Mouse (Mus musculus) hindbrain, embryonic 12.5 days (tissue): Measurements from ENCODE around the gene Rnaseh2a. TPM values are rescaled to one million over a fixed set of nuclear protein-coding genes. Genes with fewer than 3 reads are reported as not detected.

ENCODE experiments used
- ATAC-seq: fragments of 200-750 bp; cut with Nextera tagmentation; 2 replicates; pipeline ENCODE4 v1.8.0; 2017; ENCODE audit warnings: moderate TSS enrichment; ENCODE audit not compliant: low FRiP score
- H3K27ac ChIP-seq: fragments of 300-500 bp; sonication (generic); 2 replicates; pipeline ENCODE4 v1.5.1; 2016; ENCODE audit warnings: mild to moderate bottlenecking
- H3K27me3 ChIP-seq: fragments of 300-500 bp; sonication (generic); 2 replicates; pipeline ENCODE4 v1.6.1; 2016; ENCODE audit warnings: mild to moderate bottlenecking
- H3K36me3 ChIP-seq: fragments of 300-500 bp; sonication (generic); 2 replicates; pipeline ENCODE4 v1.6.1; 2016; ENCODE audit warnings: mild to moderate bottlenecking
- H3K4me1 ChIP-seq: fragments of 300-500 bp; sonication (generic); 2 replicates; pipeline ENCODE4 v1.6.1; 2016
- H3K4me2 ChIP-seq: fragments of 300-500 bp; sonication (generic); replicated peaks from 2 replicates; pipeline ENCODE4 v1.6.1; 2016; ENCODE audit warnings: mild to moderate bottlenecking
- H3K4me3 ChIP-seq: fragments of 300-500 bp; sonication (generic); 2 replicates; pipeline ENCODE4 v1.5.1; 2016; ENCODE audit warnings: mild to moderate bottlenecking
- H3K9ac ChIP-seq: fragments of 300-500 bp; sonication (generic); 2 replicates; pipeline ENCODE4 v1.6.1; 2016; ENCODE audit warnings: mild to moderate bottlenecking, moderate library complexity
- H3K9me3 ChIP-seq: fragments of 300-500 bp; sonication (generic); replicated peaks from 2 replicates; pipeline ENCODE4 v1.6.1; 2016; ENCODE audit warnings: mild to moderate bottlenecking
- WGBS: fragments of 180-500 bp; shearing (Covaris S2); methylation state at CpG from one replicate; pipeline ENCODE4 v1.1.7; 2016; 5-methylcytosine and 5-hydroxymethylcytosine counted together
- polyA plus RNA-seq: library from polyadenylated mRNA; unstranded; fragments of >200 nt; fragmentation: Nextera tagmentation; extraction: Ambion mirVana; gene quantifications from 2 replicates; pipeline ENCODE4 v1.2.1, GENCODE M21; 2016

Rnaseh2a gene
- polyA plus RNA-seq: 77.4 and 77.9 TPM in 2 replicates

DNA sequence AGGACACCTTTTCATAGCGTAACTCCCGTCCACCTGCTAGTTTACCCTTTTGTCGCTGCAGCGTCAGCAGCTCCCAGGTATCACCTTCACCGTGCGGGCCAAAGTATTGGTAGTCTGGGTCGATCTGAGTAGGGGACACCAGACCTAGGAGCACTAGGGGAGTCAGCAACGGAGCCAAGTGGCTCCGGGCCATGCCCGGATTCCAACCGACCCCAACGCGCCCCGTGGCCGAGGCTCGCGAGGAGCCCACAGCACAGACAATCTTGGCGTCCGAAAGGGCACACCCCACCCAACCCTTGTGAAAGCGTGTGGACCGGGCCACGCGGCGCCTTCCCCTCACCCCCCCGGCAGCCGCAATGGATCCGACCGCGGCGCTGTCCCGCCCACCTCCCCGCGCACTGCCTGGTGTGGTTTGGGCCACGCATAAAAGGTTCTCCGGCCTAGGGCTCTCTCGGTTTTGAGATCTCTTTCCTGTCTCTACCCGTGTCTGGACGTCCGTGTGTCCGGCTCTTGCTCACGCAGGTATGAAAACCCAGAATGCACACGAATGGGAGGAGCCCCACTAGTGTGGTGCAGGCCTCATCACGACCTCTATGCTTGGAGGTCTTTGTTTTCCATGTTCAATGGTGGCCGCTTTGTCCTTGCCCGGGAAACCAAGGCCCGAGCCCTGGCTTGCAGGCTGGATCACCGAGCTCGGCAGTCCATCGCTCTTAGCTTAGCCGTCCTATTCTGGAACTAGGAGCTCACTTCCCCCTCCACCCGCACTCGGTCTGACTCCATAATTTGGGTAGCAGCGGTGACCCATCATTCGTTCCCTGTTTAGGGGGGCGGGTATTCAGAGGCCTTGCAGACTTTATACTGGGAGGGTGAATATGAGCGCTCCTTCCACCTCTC lies at the start of gene Rnaseh2a, which contains the start of the genes Gm49661 and Prdx2:
TSS of gene Rnaseh2a (minus strand) at position 527 of the 894 bp plus-strand sequence.
TSS of gene Gm49661 (minus strand) at position 193 of the 894 bp plus-strand sequence.
TSS of gene Prdx2 (plus strand) at position 347 of the 894 bp plus-strand sequence.
- Histone ChIP-seq H3K4me1 (peaks cover 41% of the 10 kb centered on the region), H3K4me2 (peak within 1 kb of the TSS; percentile 91), H3K4me3 (peak within 1 kb of the TSS; percentile 78), H3K9ac (peak within 1 kb of the TSS; percentile 91), H3K9me3 (no peaks in the 10 kb centered on the region), H3K27me3 (no peaks in the 10 kb centered on the region), H3K27ac (peak within 1 kb of the TSS; percentile 80), H3K36me3 (peaks cover 35% of the 10 kb centered on the region)
- peak; percentile 73 for ATAC-seq
- WGBS: under 1% methylated on average over 56 of the region's 56 CpGs

GRCm38 (mm10) chr8:85017209-85017608 lies 47.6 kb upstream of the Rnaseh2a start:
- no peak overlapping the region for H3K9ac ChIP-seq
- peaks cover 49% of the 10 kb centered on the region for H3K36me3 ChIP-seq
- no peak overlapping the region for H3K4me2 ChIP-seq
- no peak overlapping the region for H3K4me3 ChIP-seq
- H3K27ac ChIP-seq: no peak overlapping the region
- no peaks in the 10 kb centered on the region for H3K4me1 ChIP-seq
- no peak for ATAC-seq
- WGBS: 55% methylated on average over 5 of the region's 5 CpGs
- no peaks in the 10 kb centered on the region for H3K9me3 ChIP-seq
- peaks cover 32% of the 10 kb centered on the region for H3K27me3 ChIP-seq

GRCm38 (mm10) chr8:85016724-85017123 lies 47.2 kb upstream of the Rnaseh2a start:
- Histone ChIP-seq H3K4me3 (no peak overlapping the region), H3K9ac (no peak overlapping the region), H3K36me3 (peaks cover 44% of the 10 kb centered on the region), H3K4me1 (no peaks in the 10 kb centered on the region), H3K9me3 (no peaks in the 10 kb centered on the region), H3K27me3 (peaks cover 37% of the 10 kb centered on the region), H3K4me2 (no peak overlapping the region), H3K27ac (no peak overlapping the region)
- 77% methylated on average over 10 of the region's 10 CpGs for WGBS
- no peak for ATAC-seq

DNA sequence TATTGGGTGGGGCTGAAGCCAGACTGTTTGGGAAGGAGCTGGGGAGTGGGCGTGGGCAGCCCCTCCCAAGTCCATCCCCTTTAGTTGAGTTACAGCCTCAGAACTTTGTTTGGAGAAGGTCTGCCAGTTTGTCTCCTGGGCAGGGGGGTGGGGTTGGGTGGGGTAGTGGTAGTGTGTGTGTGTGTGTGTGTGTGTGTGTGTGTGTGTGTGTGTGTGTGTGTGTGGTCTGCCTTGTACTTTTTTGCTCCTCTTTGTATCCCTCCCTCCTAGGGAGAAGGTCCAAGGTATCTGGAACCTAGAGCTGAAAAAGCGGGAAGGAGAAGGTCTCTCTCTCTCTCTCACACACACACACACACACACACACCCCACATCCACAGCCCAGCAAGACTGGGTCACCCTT lies 44.9 kb upstream of the Rnaseh2a start, which contains the start of gene Best2:
TSS of gene Best2 (minus strand) at position 101 of the 400 bp plus-strand sequence.
- Histone ChIP-seq H3K9me3 (no peaks in the 10 kb centered on the region), H3K4me2 (peak within 1 kb of the TSS; percentile 50), H3K36me3 (peaks cover 22% of the 10 kb centered on the region), H3K27ac (no peak within 1 kb of the TSS), H3K4me1 (no peaks in the 10 kb centered on the region), H3K9ac (peak within 1 kb of the TSS; percentile 20; the same call in 1 of the 2 replicates), H3K4me3 (peak within 1 kb of the TSS; percentile 19), H3K27me3 (peaks cover 53% of the 10 kb centered on the region)
- 42% methylated on average over 1 of the region's 2 CpGs for WGBS
- no peak for ATAC-seq

GRCm38 (mm10) chr8:85013230-85013840 lies 43.8 kb upstream of the Rnaseh2a start:
- Histone ChIP-seq H3K27me3 (peaks cover 64% of the 10 kb centered on the region), H3K9ac (peak overlapping the region; percentile 20; the same call in 1 of the 2 replicates), H3K9me3 (no peaks in the 10 kb centered on the region), H3K4me3 (peak overlapping the region; percentile 19), H3K4me2 (peak overlapping the region; percentile 50), H3K27ac (no peak overlapping the region), H3K36me3 (peaks cover 11% of the 10 kb centered on the region), H3K4me1 (no peaks in the 10 kb centered on the region)
- 5% methylated on average over 24 of the region's 26 CpGs for WGBS
- ATAC-seq: peak; percentile 52

DNA sequence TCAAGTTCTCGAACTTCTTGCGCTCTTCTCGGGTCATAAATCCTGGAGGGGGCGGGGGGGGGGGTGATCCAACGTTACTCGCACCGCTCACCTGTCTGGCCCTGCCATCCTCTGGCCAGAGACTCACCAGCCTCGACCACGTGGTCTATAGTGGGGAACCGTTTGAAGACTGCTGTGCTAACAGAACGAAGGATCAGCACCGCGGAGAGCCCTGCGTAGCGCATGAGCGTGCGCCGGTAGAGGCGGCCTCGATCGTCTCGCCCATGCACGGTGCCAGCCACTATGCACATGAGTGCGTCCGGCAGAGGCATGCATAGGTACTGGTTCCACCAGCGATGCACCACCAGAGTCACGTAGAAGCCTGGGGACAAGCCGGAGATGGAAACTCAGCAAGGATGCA lies 41.7 kb upstream of the Rnaseh2a start:
- Histone ChIP-seq H3K27me3 (peaks cover 80% of the 10 kb centered on the region), H3K4me2 (no peak overlapping the region), H3K9me3 (no peaks in the 10 kb centered on the region), H3K36me3 (no peaks in the 10 kb centered on the region), H3K4me1 (no peaks in the 10 kb centered on the region), H3K27ac (no peak overlapping the region), H3K9ac (peak overlapping the region; percentile 35; the same call in 1 of the 2 replicates), H3K4me3 (no peak overlapping the region)
- ATAC-seq: no peak
- 18% methylated on average over 28 of the region's 28 CpGs for WGBS

GRCm38 (mm10) chr8:85007686-85008085 lies 38.1 kb upstream of the Rnaseh2a start:
- Histone ChIP-seq H3K27ac (no peak overlapping the region), H3K4me1 (no peaks in the 10 kb centered on the region), H3K36me3 (no peaks in the 10 kb centered on the region; the same call in 1 of the 2 replicates), H3K27me3 (peaks cover 57% of the 10 kb centered on the region), H3K9me3 (no peaks in the 10 kb centered on the region), H3K9ac (no peak overlapping the region), H3K4me2 (no peak overlapping the region), H3K4me3 (no peak overlapping the region)
- no peak for ATAC-seq
- WGBS: 20% methylated on average over 25 of the region's 25 CpGs

DNA sequence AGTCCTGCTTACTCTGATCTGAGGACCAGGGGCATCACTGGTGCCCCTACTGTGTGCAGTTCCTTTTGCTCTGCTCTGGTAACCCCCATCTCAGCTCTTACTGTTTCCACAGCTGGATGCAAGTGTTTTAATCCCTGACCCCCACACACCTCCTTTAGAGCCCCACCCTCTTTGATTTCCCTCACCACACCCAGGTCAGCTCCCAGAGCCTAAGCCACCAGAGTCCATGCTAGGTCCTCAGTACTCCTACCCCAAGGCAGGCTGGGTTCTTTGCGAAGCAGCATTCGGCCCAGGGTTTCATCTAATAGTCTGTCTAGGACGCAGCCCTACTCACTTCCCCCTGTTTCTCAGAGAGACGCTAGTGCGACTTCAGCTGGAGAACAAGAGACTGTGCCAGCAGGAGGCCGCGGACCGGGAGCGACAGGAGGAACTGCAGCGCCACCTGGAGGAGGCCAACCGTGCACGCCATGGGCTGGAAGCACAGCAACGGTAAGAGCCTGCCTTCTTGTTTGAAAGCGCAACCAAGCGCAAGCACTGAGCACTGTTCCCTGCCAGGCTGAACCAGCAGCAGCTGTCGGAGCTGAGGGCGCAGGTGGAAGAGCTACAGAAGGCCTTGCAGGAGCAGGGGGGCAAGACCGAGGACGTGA lies 28.2 kb upstream of the Rnaseh2a start:
- 5% methylated on average over 19 of the region's 19 CpGs for WGBS
- ATAC-seq: peak; percentile 84
- peaks cover 4% of the 10 kb centered on the region; the same call in 1 of the 2 replicates for H3K36me3 ChIP-seq
- H3K4me2 ChIP-seq: peak overlapping the region; percentile 39
- H3K4me3 ChIP-seq: no peak overlapping the region
- H3K9me3 ChIP-seq: no peaks in the 10 kb centered on the region
- H3K27me3 ChIP-seq: peaks cover 26% of the 10 kb centered on the region
- H3K27ac ChIP-seq: no peak overlapping the region
- peaks cover 10% of the 10 kb centered on the region for H3K4me1 ChIP-seq
- H3K9ac ChIP-seq: peak overlapping the region; percentile 27

DNA sequence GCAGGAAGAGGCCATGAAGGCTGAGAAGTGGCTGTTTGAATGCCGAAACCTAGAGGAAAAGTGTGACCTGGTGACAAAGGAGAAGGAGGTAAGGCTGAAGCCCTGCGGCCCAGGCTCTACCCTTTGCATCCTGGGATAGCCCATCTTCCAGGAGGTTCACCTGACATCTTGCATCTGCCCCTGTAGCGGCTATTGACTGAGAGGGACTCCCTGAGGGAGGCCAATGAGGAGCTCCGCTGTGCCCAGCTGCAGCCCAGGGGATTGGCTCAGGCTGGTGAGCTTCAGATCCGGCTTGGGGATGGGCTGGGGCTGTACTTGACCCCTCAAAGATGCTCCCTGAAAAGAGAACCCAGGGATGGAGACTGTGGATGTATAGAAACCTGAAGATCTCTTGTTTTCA lies 27.4 kb upstream of the Rnaseh2a start:
- H3K36me3 ChIP-seq: 0 out of 2 replicates have a peak, but pooled peaks cover 4% of the 10 kb centered on the region
- no peak overlapping the region for H3K4me2 ChIP-seq
- 81% methylated on average over 5 of the region's 5 CpGs for WGBS
- no peak overlapping the region for H3K9ac ChIP-seq
- 0 out of 2 replicates have a peak, but pooled peaks have one; percentile 1 for ATAC-seq
- H3K4me1 ChIP-seq: peaks cover 10% of the 10 kb centered on the region
- no peak overlapping the region for H3K27ac ChIP-seq
- H3K9me3 ChIP-seq: no peaks in the 10 kb centered on the region
- H3K27me3 ChIP-seq: peaks cover 26% of the 10 kb centered on the region
- no peak overlapping the region for H3K4me3 ChIP-seq

DNA sequence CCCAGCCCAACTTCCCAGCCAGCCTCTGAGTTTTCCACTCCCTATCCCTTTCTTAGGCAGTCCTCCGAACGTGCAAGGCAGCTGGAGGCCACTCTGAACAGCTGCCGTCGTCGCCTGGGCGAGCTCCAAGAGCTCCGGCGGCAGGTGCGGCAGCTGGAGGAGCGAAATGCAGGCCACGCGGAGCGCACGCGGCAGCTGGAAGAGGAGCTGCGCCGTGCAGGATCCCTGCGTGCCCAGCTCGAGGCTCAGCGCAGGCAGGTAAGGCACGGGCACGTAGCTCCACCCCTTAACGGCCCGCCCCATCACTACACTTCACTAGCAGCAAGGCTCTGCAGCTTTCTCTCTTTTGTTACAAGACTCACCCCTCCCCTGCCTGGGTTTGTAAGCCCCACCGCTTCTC lies 26.1 kb upstream of the Rnaseh2a start:
- Histone ChIP-seq H3K4me3 (no peak overlapping the region), H3K9ac (peak overlapping the region; percentile 32; the same call in 1 of the 2 replicates), H3K27ac (no peak overlapping the region), H3K9me3 (no peaks in the 10 kb centered on the region), H3K27me3 (peaks cover 26% of the 10 kb centered on the region), H3K4me1 (peaks cover 17% of the 10 kb centered on the region), H3K36me3 (0 out of 2 replicates have a peak, but pooled peaks cover 4% of the 10 kb centered on the region), H3K4me2 (peak overlapping the region; percentile 1; the same call in 1 of the 2 replicates)
- no peak for ATAC-seq
- 30% methylated on average over 25 of the region's 25 CpGs for WGBS

GRCm38 (mm10) chr8:84994375-84994774 lies 24.8 kb upstream of the Rnaseh2a start:
- ATAC-seq: no peak
- H3K9me3 ChIP-seq: no peaks in the 10 kb centered on the region
- H3K4me2 ChIP-seq: no peak overlapping the region
- peaks cover 19% of the 10 kb centered on the region for H3K4me1 ChIP-seq
- no peak overlapping the region for H3K9ac ChIP-seq
- H3K27me3 ChIP-seq: peaks cover 26% of the 10 kb centered on the region
- 0 out of 2 replicates have a peak, but pooled peaks cover 4% of the 10 kb centered on the region for H3K36me3 ChIP-seq
- 93% methylated on average over 9 of the region's 9 CpGs for WGBS
- no peak overlapping the region for H3K4me3 ChIP-seq
- no peak overlapping the region for H3K27ac ChIP-seq
